Mouse (Mus musculus): Measurements from ENCODE around the gene Fgf13. TPM values are rescaled to one million over a fixed set of nuclear protein-coding genes. Genes with fewer than 3 reads are reported as not detected.

The Fgf13 gene
- polyA plus RNA-seq, 1 experiment from 2014 or later = 1.2 TPM

- ATAC-seq (ENCODE audit: insufficient read depth) = no peak
- WGBS (ENCODE audit: insufficient replicate concordance) = 73% methylated on average over 3 of the region's 3 CpGs
- no peak overlapping the region for H3K4me3 ChIP-seq (replicated peaks)
- no peaks in the 10 kb centered on the region for H3K27me3 ChIP-seq
- H3K9me3 ChIP-seq (replicated peaks) = no peaks in the 10 kb centered on the region
- no peak overlapping the region for H3K27ac ChIP-seq (replicated peaks)
- no peaks in the 10 kb centered on the region for H3K36me3 ChIP-seq (replicated peaks)
- H3K4me1 ChIP-seq (replicated peaks) = no peaks in the 10 kb centered on the region
- no peak overlapping the region for H3K9ac ChIP-seq
- no peak overlapping the region for H3K4me2 ChIP-seq
Measured at GRCm38 (mm10) chrX:59085928-59086327, 481.9 kb downstream of the Fgf13 start.

DNA sequence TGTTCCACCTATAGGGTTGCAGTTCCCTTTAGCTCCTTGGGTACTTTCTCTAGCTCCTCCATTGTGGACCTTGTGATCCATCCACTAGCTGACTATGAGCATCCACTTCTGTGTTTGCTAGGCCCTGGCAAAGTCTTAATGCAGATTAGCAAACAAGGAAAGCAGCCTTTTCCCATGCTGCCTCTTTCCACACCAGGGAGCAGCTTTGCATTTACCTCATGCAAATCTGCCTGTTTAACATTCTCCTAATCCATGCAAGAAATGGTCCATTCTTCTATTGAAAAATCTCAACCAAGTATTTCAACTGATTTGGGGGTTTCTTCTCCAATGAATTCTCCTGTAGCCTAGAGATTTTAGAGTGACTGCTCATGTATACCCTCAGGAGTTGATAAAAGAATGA is 487.4 kb downstream of the Fgf13 start:
- Histone ChIP-seq H3K4me3 (replicated peaks) (no peak overlapping the region), H3K9me3 (replicated peaks) (no peaks in the 10 kb centered on the region), H3K9ac (no peak overlapping the region), H3K4me1 (replicated peaks) (no peaks in the 10 kb centered on the region), H3K4me2 (no peak overlapping the region), H3K27ac (replicated peaks) (no peak overlapping the region), H3K27me3 (no peaks in the 10 kb centered on the region), H3K36me3 (replicated peaks) (no peaks in the 10 kb centered on the region)
- no peak for ATAC-seq (ENCODE audit: insufficient read depth)

DNA sequence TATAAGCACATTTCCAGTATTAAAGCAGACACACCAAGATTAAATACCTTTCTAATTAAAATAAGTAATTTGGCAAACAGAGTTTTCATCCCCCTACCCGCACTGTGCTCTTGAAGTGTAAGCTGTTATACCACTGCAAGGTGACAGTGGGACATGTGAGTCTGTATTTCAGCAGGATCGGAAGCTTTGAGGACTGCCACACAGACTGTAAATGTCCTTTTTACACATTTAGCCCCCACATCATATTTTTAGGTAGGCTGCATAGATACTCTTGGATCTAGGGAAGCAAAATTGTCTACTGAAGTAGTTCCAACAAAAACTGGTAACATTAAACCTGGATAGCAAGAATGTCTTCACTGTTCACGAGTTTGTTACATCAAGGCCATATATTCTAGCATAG is 495.8 kb downstream of the Fgf13 start:
- Histone ChIP-seq H3K9me3 (replicated peaks) (no peaks in the 10 kb centered on the region), H3K4me2 (no peak overlapping the region), H3K4me3 (replicated peaks) (no peak overlapping the region), H3K9ac (no peak overlapping the region), H3K27ac (replicated peaks) (no peak overlapping the region), H3K27me3 (no peaks in the 10 kb centered on the region), H3K4me1 (replicated peaks) (no peaks in the 10 kb centered on the region), H3K36me3 (replicated peaks) (no peaks in the 10 kb centered on the region)
- 47% methylated on average over 3 of the region's 3 CpGs for WGBS (ENCODE audit: insufficient replicate concordance)
- ATAC-seq (ENCODE audit: insufficient read depth) = no peak

DNA sequence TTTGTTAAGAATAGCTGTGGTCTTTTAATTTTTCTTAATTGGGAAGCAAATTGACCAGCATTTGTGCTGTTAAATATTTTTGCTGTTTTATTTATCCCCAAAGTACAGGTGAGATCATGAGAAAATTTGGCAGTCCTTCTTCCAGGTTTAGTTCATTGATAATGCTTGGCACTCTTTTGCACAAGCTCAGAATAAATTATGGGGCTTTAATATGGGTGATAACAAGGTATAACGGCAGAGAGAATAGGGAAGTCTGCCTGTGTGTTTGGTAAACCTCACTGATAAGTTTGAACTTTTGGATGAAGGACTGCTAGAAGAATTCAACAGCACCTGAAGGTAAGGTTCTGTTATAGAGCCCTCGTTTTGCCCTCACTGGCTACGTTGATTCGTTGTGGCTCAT is 504.7 kb downstream of the Fgf13 start:
- ATAC-seq (ENCODE audit: insufficient read depth) = no peak
- 55% methylated on average over 4 of the region's 4 CpGs for WGBS (ENCODE audit: insufficient replicate concordance)
- Histone ChIP-seq H3K27ac (replicated peaks) (no peak overlapping the region), H3K4me2 (no peak overlapping the region), H3K9me3 (replicated peaks) (no peaks in the 10 kb centered on the region), H3K27me3 (no peaks in the 10 kb centered on the region), H3K4me3 (replicated peaks) (no peak overlapping the region), H3K36me3 (replicated peaks) (no peaks in the 10 kb centered on the region), H3K9ac (no peak overlapping the region), H3K4me1 (replicated peaks) (no peaks in the 10 kb centered on the region)

DNA sequence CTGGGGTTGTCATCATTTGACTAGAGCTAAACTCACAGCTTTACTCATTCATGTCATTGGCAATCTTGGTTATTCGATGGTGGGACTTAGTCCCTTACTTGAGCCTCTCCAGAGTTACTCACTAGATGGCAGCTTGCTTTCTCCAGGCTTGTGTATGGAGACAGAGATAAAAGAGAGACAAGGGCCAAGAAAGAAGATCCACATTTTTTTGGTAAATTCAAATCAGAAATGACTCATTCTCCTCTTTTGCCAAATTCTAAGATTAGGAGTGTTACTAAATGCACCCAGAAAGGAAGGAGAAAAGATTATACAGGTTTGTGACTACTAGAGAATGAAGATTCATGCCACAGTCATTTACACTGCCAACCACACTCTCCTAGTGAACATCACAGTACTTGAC is 532.9 kb downstream of the Fgf13 start:
- no peak overlapping the region for H3K9ac ChIP-seq
- WGBS (ENCODE audit: insufficient replicate concordance) = 44% methylated on average over 1 of the region's 1 CpGs
- no peak for ATAC-seq (ENCODE audit: insufficient read depth)
- no peaks in the 10 kb centered on the region for H3K36me3 ChIP-seq (replicated peaks)
- no peaks in the 10 kb centered on the region for H3K4me1 ChIP-seq (replicated peaks)
- H3K4me3 ChIP-seq (replicated peaks) = no peak overlapping the region
- no peaks in the 10 kb centered on the region for H3K27me3 ChIP-seq
- H3K27ac ChIP-seq (replicated peaks) = no peak overlapping the region
- no peak overlapping the region for H3K4me2 ChIP-seq
- no peaks in the 10 kb centered on the region for H3K9me3 ChIP-seq (replicated peaks)

MicroRNA genes within 50 kb of the gene (microRNA counts, 519-probe panel; counts per million panel counts)
- microRNA mmu-miR-504 = not detected

Small RNA genes within 50 kb of the gene (microRNA-seq; reads per million reads assigned to microRNA genes)
- gene Mir504 = 1.5 reads per million
